In the genomic region with DNA sequence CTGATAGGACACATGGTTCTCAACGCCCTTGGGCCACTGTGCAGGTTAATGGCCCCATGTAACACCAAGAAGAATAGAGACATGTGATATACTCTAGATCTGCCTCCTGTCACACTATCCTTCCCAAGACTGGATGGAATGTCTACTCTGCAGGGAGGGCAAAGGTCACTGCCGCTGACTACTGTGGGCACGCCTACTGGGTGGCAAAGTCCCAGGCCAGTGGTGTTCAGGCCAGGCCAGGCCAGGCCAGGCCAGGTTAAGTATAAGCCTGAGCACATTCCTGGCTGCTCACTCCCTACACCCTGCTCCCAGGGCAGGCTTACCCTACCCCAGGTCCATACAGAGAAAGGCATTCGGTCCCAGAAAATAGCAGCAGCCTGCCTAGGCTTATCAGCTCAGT, we compare ENCODE assay signal across 9 mouse cellular contexts. TPM values are rescaled to one million over a fixed set of nuclear protein-coding genes. Genes with fewer than 3 reads are reported as not detected.
DNase-seq lines count a peak whose midpoint lies in the region; ATAC-seq and TF ChIP-seq lines count a peak whose summit lies in the region.
"Had no signal": no experiment of that assay in that cellular context is flagged by ENCODE, and none has a peak within 500 bp of the region (broad histone marks: within the 10 kb centered on the region; RNA-seq: fewer than 3 reads in every experiment).

No protein-coding gene starts in this region.

- no peak overlapping the region for H3K4me2 ChIP-seq in lung, embryonic 15.5 days
- H3K4me2 ChIP-seq in kidney, embryonic 16.5 days (replicated peaks; ENCODE audit: low read depth, low read length), result no peak overlapping the region

- peak; percentile 29; the same call in 1 of the 2 replicates for ATAC-seq in lung, embryonic 15.5 days (ENCODE audit: borderline replicate concordance, extremely low read depth, low FRiP score, low TSS enrichment)
- peak; percentile 93 for ATAC-seq in kidney, embryonic 16.5 days (ENCODE audit: low FRiP score, low TSS enrichment)
- no peak for ATAC-seq in frontal cortex, adult (ENCODE audit: low TSS enrichment)
- ATAC-seq in megakaryocyte, adult 5-6 weeks (ENCODE audit: poor library complexity, severe bottlenecking), result no peak
- ATAC-seq: inflammation-experienced regulatory T-cells, adult 6 months had no signal

- no peak for DNase-seq in lung, postnatal 25 days (ENCODE audit: low spot score)
- peak; percentile 62 to 75 for DNase-seq in heart, adult 9 months (ENCODE audit: low spot score in 2 of 2)
- DNase-seq in left cerebral cortex, postnatal 25 days (ENCODE audit: low spot score in 2 of 2), result no peak

- peak; percentile 16; the same call in 1 of the 2 replicates for TF ChIP-seq POLR2A in small intestine, adult 2 months (IDR thresholded peaks at IDR 0.05; ENCODE audit: low read depth, low read length)

- TF ChIP-seq CTCF in small intestine, adult 2 months (IDR thresholded peaks at IDR 0.05; ENCODE audit: extremely low read depth, insufficient read length, insufficient replicate concordance, low read depth, low read length), result no peak

- no peaks in the 10 kb centered on the region for H3K36me3 ChIP-seq in lung, embryonic 15.5 days
- H3K36me3 ChIP-seq in kidney, embryonic 16.5 days (ENCODE audit: insufficient read depth, low read length), result no peaks in the 10 kb centered on the region
- peaks cover 43% of the 10 kb centered on the region for H3K36me3 ChIP-seq in small intestine, adult 2 months (ENCODE audit: control insufficient read depth, insufficient read depth, low read length)

- H3K4me1 ChIP-seq in lung, embryonic 15.5 days, result 0 out of 2 replicates have a peak, but pooled peaks cover 8% of the 10 kb centered on the region
- H3K4me1 ChIP-seq in kidney, embryonic 16.5 days (ENCODE audit: insufficient read depth, low read length), result peaks cover 11% of the 10 kb centered on the region
- H3K4me1 ChIP-seq in small intestine, adult 2 months (ENCODE audit: control insufficient read depth, insufficient read depth, insufficient read length, low read length), result peaks cover 79% of the 10 kb centered on the region

- H3K27me3 ChIP-seq in lung, embryonic 15.5 days, result no peaks in the 10 kb centered on the region
- H3K27me3 ChIP-seq in kidney, embryonic 16.5 days (ENCODE audit: insufficient read depth, low read length), result no peaks in the 10 kb centered on the region
- H3K27me3 ChIP-seq in small intestine, adult 2 months (ENCODE audit: control insufficient read depth, insufficient read depth, low read length), result no peaks in the 10 kb centered on the region

- intact Hi-C loops in left cerebral cortex, postnatal 25 days (cut with DNase I), result no loop called here

- H3K27ac ChIP-seq in lung, embryonic 15.5 days, result no peak overlapping the region
- peak overlapping the region; percentile 76 for H3K27ac ChIP-seq in kidney, embryonic 16.5 days (ENCODE audit: low read length)
- peak overlapping the region; percentile 89 for H3K27ac ChIP-seq in small intestine, adult 2 months (ENCODE audit: insufficient read depth, low read depth, low read length)

- no peaks in the 10 kb centered on the region for H3K9me3 ChIP-seq in lung, embryonic 15.5 days
- H3K9me3 ChIP-seq in kidney, embryonic 16.5 days (ENCODE audit: low read length), result no peaks in the 10 kb centered on the region

- 39% methylated on average over 4 of the region's 4 CpGs for WGBS in lung, embryonic 15.5 days
- 29% methylated on average over 4 of the region's 4 CpGs for WGBS in kidney, embryonic 16.5 days
- WGBS in small intestine, adult 2 months, result 30% methylated on average over 4 of the region's 4 CpGs

- no peak overlapping the region for H3K9ac ChIP-seq in lung, embryonic 15.5 days
- no peak overlapping the region for H3K9ac ChIP-seq in kidney, embryonic 16.5 days (replicated peaks; ENCODE audit: low read length)

- no peak overlapping the region for H3K4me3 ChIP-seq in lung, embryonic 15.5 days
- no peak overlapping the region for H3K4me3 ChIP-seq in kidney, embryonic 16.5 days (ENCODE audit: low read length)
- no peak overlapping the region for H3K4me3 ChIP-seq in small intestine, adult 2 months (ENCODE audit: low read depth, low read length)

RNA-seq across cellular contexts. Expression of gene Uvrag, which starts 20.6 kb away (rescaled TPM):
- polyA plus RNA-seq in lung, embryonic 15.5 days (2015; fragmentation: Nextera tagmentation; extraction: Ambion mirVana), result 21.8 and 23.7 TPM in 2 replicates
- polyA plus RNA-seq in kidney, embryonic 16.5 days (2015; fragmentation: Nextera tagmentation; extraction: Ambion mirVana), result 16.6 and 18.7 TPM in 2 replicates
- 14.8 and 28.2 TPM in 2 replicates for polyA plus RNA-seq in small intestine, adult 2 months (2012; rRNA removed)
- 10 to 100 TPM; 50.9 to 56.3 TPM for total RNA-seq in left cerebral cortex, postnatal 25 days (2021)
- total RNA-seq in megakaryocyte, adult 5-6 weeks (2015), result 37.2 and 42.4 TPM in 2 replicates
- total RNA-seq in megakaryocyte, adult 5-6 weeks (2017), result 43.1 and 50.8 TPM in 2 replicates

RNA-seq across cellular contexts. Expression of gene Dgat2, which starts 21.0 kb away (rescaled TPM):
- polyA plus RNA-seq in lung, embryonic 15.5 days (2015; fragmentation: Nextera tagmentation; extraction: Ambion mirVana), result 32.7 and 34.7 TPM in 2 replicates
- polyA plus RNA-seq in kidney, embryonic 16.5 days (2015; fragmentation: Nextera tagmentation; extraction: Ambion mirVana), result 41.6 and 43.4 TPM in 2 replicates
- polyA plus RNA-seq in small intestine, adult 2 months (2012; rRNA removed), result 159 and 234 TPM in 2 replicates
- total RNA-seq in left cerebral cortex, postnatal 25 days (2021), result 10 to 100 TPM; 67.5 to 72.6 TPM
- total RNA-seq in megakaryocyte, adult 5-6 weeks (2015), result 10.8 and 11.3 TPM in 2 replicates
- total RNA-seq in megakaryocyte, adult 5-6 weeks (2017), result 9.1 and 14.0 TPM in 2 replicates

Comparison
In these comparisons a context has a peak if more than half of its experiments do, and no peak if none do; other contexts are left out.
1. ATAC-seq: peak in lung, embryonic 15.5 days (single experiment) and kidney, embryonic 16.5 days (single experiment); none in frontal cortex, adult (single experiment) and megakaryocyte, adult 5-6 weeks (single experiment).
2. DNase-seq: peak in heart, adult 9 months (2 of 2); none in lung, postnatal 25 days (single experiment) and left cerebral cortex, postnatal 25 days (0 of 2).